In genomic region chrX:140183003-140183402, GRCm38 (mm10) we compare ENCODE assay signal across 10 mouse cellular contexts.
DNase-seq lines count a peak whose midpoint lies in the region; ATAC-seq and TF ChIP-seq lines count a peak whose summit lies in the region.
"Had no signal": no experiment of that assay in that cellular context is flagged by ENCODE, and none has a peak within 500 bp of the region (broad histone marks: within the 10 kb centered on the region; RNA-seq: fewer than 3 reads in every experiment).

No protein-coding gene starts in this region.

- no peak for TF ChIP-seq EP300 in liver, postnatal 0 days (IDR thresholded peaks at IDR 0.05; ENCODE audit: low read depth)
- TF ChIP-seq EP300 in MEL (IDR thresholded peaks at IDR 0.05; ENCODE audit: low read depth in 1 of 2, low read length in 2 of 2), result no peak

- no peaks in the 10 kb centered on the region for H3K4me1 ChIP-seq in liver, postnatal 0 days (ENCODE audit: insufficient read depth)
- H3K4me1 ChIP-seq in liver, embryonic 12.5 days, result no peaks in the 10 kb centered on the region
- H3K4me1 ChIP-seq in MEL (ENCODE audit: control insufficient read depth in 1 of 2, insufficient read depth in 2 of 2, low read length in 2 of 2), result no peaks in the 10 kb centered on the region
- H3K4me1 ChIP-seq: forebrain, embryonic 12.5 days; midbrain, embryonic 15.5 days had no signal

- no peak overlapping the region for H3K4me2 ChIP-seq in liver, postnatal 0 days (ENCODE audit: low read depth, low read length)
- no peak overlapping the region for H3K4me2 ChIP-seq in liver, embryonic 12.5 days
- H3K4me2 ChIP-seq: forebrain, embryonic 12.5 days; midbrain, embryonic 15.5 days had no signal

- H3K79me2 ChIP-seq in MEL (ENCODE audit: control insufficient read depth, insufficient read depth, low read length, poor library complexity), result no peaks in the 10 kb centered on the region

- H3K9ac ChIP-seq in liver, postnatal 0 days (replicated peaks), result no peak overlapping the region
- no peak overlapping the region for H3K9ac ChIP-seq in liver, embryonic 12.5 days
- no peak overlapping the region for H3K9ac ChIP-seq in MEL (ENCODE audit: control insufficient read depth, low read depth, low read length, poor library complexity, severe bottlenecking)
- H3K9ac ChIP-seq: forebrain, embryonic 12.5 days; midbrain, embryonic 15.5 days had no signal

- H3K36me3 ChIP-seq in liver, postnatal 0 days (replicated peaks; ENCODE audit: insufficient read depth, low read length), result no peaks in the 10 kb centered on the region
- H3K36me3 ChIP-seq in liver, embryonic 12.5 days, result no peaks in the 10 kb centered on the region
- H3K36me3 ChIP-seq in MEL (ENCODE audit: control insufficient read depth in 1 of 2, insufficient read depth in 2 of 2, low read length in 2 of 2), result no peaks in the 10 kb centered on the region
- H3K36me3 ChIP-seq: forebrain, embryonic 12.5 days; midbrain, embryonic 15.5 days had no signal

- H3K4me3 ChIP-seq in liver, postnatal 0 days (ENCODE audit: low read depth, low read length), result no peak overlapping the region
- no peak overlapping the region for H3K4me3 ChIP-seq in liver, embryonic 12.5 days
- no peak overlapping the region for H3K4me3 ChIP-seq in MEL (ENCODE audit: control insufficient read depth in 1 of 2, insufficient read depth in 1 of 2, low read depth in 2 of 2, low read length in 2 of 2)
- H3K4me3 ChIP-seq: forebrain, embryonic 12.5 days; midbrain, embryonic 15.5 days had no signal

- TF ChIP-seq POLR2A in MEL (IDR thresholded peaks at IDR 0.05; ENCODE audit: control insufficient read depth in 1 of 2, insufficient read depth in 1 of 2, low read depth in 1 of 2, low read length in 2 of 2, poor library complexity in 1 of 2), result no peak

- H3K9me3 ChIP-seq in liver, postnatal 0 days (ENCODE audit: low read length), result no peaks in the 10 kb centered on the region
- H3K9me3 ChIP-seq in liver, embryonic 12.5 days (replicated peaks), result no peaks in the 10 kb centered on the region
- H3K9me3 ChIP-seq in MEL (replicated peaks; ENCODE audit: insufficient read depth, low read length), result no peaks in the 10 kb centered on the region
- H3K9me3 ChIP-seq: forebrain, embryonic 12.5 days; midbrain, embryonic 15.5 days had no signal

- peak; percentile 15 for DNase-seq in embryo, embryonic 10.5 days (ENCODE audit: low spot score)
- no peak for DNase-seq in embryo, embryonic 9.5 days (ENCODE audit: extremely low spot score)
- no peak for DNase-seq in liver, postnatal 0 days
- peak; percentile 62 for DNase-seq in MEL (ENCODE audit: low read depth, low spot score)
- DNase-seq in spleen, postnatal 4 days (ENCODE audit: low spot score in 2 of 2), result no peak
- DNase-seq in gastrocnemius, postnatal 4 days (ENCODE audit: low spot score in 2 of 2), result no peak

- no peak for ATAC-seq in liver, postnatal 0 days
- ATAC-seq in liver, embryonic 12.5 days, result no peak
- ATAC-seq in megakaryocyte-erythroid progenitor cell, adult 5-6 weeks (replicated peaks; ENCODE audit: low FRiP score, low TSS enrichment, poor library complexity, severe bottlenecking), result peak; percentile 70
- ATAC-seq: midbrain, embryonic 15.5 days had no signal

- no peaks in the 10 kb centered on the region for H3K27me3 ChIP-seq in liver, postnatal 0 days (ENCODE audit: insufficient read depth, low read length)
- peaks cover 3% of the 10 kb centered on the region; the same call in 1 of the 2 replicates for H3K27me3 ChIP-seq in liver, embryonic 12.5 days (replicated peaks)
- H3K27me3 ChIP-seq in MEL (ENCODE audit: control insufficient read depth in 1 of 2, insufficient read depth in 2 of 2, low read length in 2 of 2), result peaks cover 0 to 8% of the 10 kb centered on the region in 2 experiments; a peak in 3 of 4 replicates

- TF ChIP-seq RAD21 in MEL (IDR thresholded peaks at IDR 0.05; ENCODE audit: low read depth, low read length), result peak; percentile 86

- H3K27ac ChIP-seq in liver, postnatal 0 days (ENCODE audit: low read depth), result no peak overlapping the region
- H3K27ac ChIP-seq in liver, embryonic 12.5 days, result no peak overlapping the region
- H3K27ac ChIP-seq in MEL (ENCODE audit: control insufficient read depth, low read depth, low read length), result no peak overlapping the region
- H3K27ac ChIP-seq: forebrain, embryonic 12.5 days; midbrain, embryonic 15.5 days had no signal

- 81% methylated on average over 3 of the region's 3 CpGs for WGBS in liver, postnatal 0 days (ENCODE audit: insufficient replicate concordance)
- WGBS in liver, embryonic 12.5 days (ENCODE audit: insufficient replicate concordance), result 78% methylated on average over 3 of the region's 3 CpGs

- peak; percentile 56 for TF ChIP-seq CTCF in liver, postnatal 0 days (IDR thresholded peaks at IDR 0.05; ENCODE audit: low read depth)
- TF ChIP-seq CTCF in MEL (IDR thresholded peaks at IDR 0.05 in 2 of 3, conservative IDR thresholded peaks at IDR 0.05 in 1 of 3; ENCODE audit: control insufficient read depth in 1 of 3, insufficient read depth in 1 of 3, low read depth in 2 of 3, low read length in 3 of 3, poor library complexity in 1 of 3, severe bottlenecking in 1 of 3), result peak; percentile 52 to 85 (median 80)

TF ChIP-seq in MEL, 35 proteins besides CTCF, POLR2A, EP300 and RAD21:
- peak; percentile 31; the same call in 1 of the 2 replicates for TF ChIP-seq ZC3H11A (IDR thresholded peaks at IDR 0.05; ENCODE audit: low read depth, low read length)
- no peak for TF ChIP-seq JUND (IDR thresholded peaks at IDR 0.05; ENCODE audit: low read depth, low read length)
- no peak for TF ChIP-seq MAZ (IDR thresholded peaks at IDR 0.05; ENCODE audit: low read depth, low read length)
- TF ChIP-seq SMC3 (IDR thresholded peaks at IDR 0.05; ENCODE audit: low read depth, low read length), result peak; percentile 77
- TF ChIP-seq ZNF384 (IDR thresholded peaks at IDR 0.05; ENCODE audit: low read depth, low read length), result no peak
- TF ChIP-seq USF1 (IDR thresholded peaks at IDR 0.05; ENCODE audit: low read depth, low read length), result no peak

Comparison
In these comparisons a context has a peak if more than half of its experiments do, and no peak if none do; other contexts are left out.
1. DNase-seq: peak in embryo, embryonic 10.5 days (single experiment) and MEL (single experiment); none in embryo, embryonic 9.5 days (single experiment), liver, postnatal 0 days (single experiment), spleen, postnatal 4 days (0 of 2) and gastrocnemius, postnatal 4 days (0 of 2).